Mouse (Mus musculus): ENCODE results near the gene 5730507C01Rik.

DNA sequence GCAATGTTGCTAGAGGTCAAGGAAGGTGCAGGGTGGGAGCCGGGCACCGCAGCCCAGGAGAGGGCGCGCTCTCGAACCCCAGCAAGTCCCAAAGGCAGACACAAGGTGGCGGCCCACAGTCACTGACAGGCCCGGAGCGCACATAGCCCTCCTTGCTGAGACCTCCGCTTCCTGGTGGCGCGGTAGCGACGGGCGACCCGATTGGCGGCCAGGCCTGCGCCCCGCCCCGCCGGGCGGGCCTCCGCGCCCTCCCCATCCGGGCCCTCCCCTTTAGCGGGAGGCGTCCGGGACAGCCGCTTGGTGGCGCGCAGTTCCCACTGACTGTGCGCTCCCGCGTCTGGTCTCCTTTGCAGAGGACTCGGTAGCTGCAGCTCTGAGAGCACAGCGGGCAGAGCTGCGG lies at the start of gene 5730507C01Rik:
- TF ChIP-seq MAX (IDR thresholded peaks at IDR 0.05) (no peak), CTCF (IDR thresholded peaks at IDR 0.05; ENCODE audit: control insufficient read depth, insufficient read depth, insufficient read length) (no peak), FOSL1 (IDR thresholded peaks at IDR 0.05; ENCODE audit: insufficient read depth, low read length, poor library complexity, severe bottlenecking) (no peak), MYOG (IDR thresholded peaks at IDR 0.05; ENCODE audit: control insufficient read depth, extremely low read depth, insufficient read length) (no peak), USF1 (IDR thresholded peaks at IDR 0.05; ENCODE audit: low read depth) (no peak), MYOD1 (IDR thresholded peaks at IDR 0.05; ENCODE audit: control insufficient read depth, insufficient read length, low read depth) (no peak), CEBPB (IDR thresholded peaks at IDR 0.05; ENCODE audit: low read depth) (no peak)
